Mouse (Mus musculus) C2C12 (cell line): ENCODE data around the gene Olfr568.

Experiments used
- CEBPB ChIP-seq: IDR thresholded peaks from one replicate; pipeline ENCODE4 v1.6.1; 2011; ENCODE audit warnings: low read depth, mild to moderate bottlenecking, control low read depth, moderate library complexity
- CTCF ChIP-seq: IDR thresholded peaks from one replicate; pipeline ENCODE4 v1.5.1; 2011; ENCODE audit not compliant: control insufficient read depth, insufficient read depth, insufficient read length
- FOSL1 ChIP-seq: IDR thresholded peaks from one replicate; pipeline ENCODE4 v1.8.0; 2011; ENCODE audit warnings: mild to moderate bottlenecking, low read length; ENCODE audit not compliant: poor library complexity, insufficient read depth, severe bottlenecking
- MAX ChIP-seq: IDR thresholded peaks from one replicate; pipeline ENCODE4 v1.6.1; 2011; ENCODE audit warnings: mild to moderate bottlenecking, control low read depth
- MYOD1 ChIP-seq: IDR thresholded peaks from one replicate; pipeline ENCODE4 v1.6.1; 2011; ENCODE audit warnings: low read depth; ENCODE audit not compliant: control insufficient read depth, insufficient read length
- USF1 ChIP-seq: IDR thresholded peaks from one replicate; pipeline ENCODE4 v1.6.1; 2011; ENCODE audit warnings: low read depth, mild to moderate bottlenecking, control low read depth, moderate library complexity

DNA sequence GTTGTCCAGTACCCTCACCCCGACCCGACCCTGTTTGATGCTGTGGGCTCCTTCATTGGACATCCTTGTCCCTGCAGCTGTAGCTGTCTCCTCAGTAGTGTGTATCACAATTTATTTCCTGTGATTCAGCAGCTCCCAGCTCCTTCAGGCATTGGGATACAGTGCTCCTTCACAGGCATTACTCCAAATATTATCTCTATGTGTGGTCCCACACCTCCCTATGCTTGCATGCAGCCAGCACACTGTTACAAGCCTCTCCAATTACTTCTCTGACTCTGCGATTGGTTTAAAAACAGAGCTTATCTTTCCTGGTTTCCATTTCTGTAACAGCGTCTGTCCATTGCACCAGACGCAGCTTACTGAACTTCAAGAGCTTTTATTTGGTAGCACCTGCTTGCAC, 39.5 kb downstream of the Olfr568 start:
- TF ChIP-seq CTCF (no peak), MAX (no peak), USF1 (no peak), MYOD1 (no peak), FOSL1 (no peak), CEBPB (no peak)
